Mouse (Mus musculus): ENCODE data around the gene Hist1h4d.

Hist1h4d gene

DNA sequence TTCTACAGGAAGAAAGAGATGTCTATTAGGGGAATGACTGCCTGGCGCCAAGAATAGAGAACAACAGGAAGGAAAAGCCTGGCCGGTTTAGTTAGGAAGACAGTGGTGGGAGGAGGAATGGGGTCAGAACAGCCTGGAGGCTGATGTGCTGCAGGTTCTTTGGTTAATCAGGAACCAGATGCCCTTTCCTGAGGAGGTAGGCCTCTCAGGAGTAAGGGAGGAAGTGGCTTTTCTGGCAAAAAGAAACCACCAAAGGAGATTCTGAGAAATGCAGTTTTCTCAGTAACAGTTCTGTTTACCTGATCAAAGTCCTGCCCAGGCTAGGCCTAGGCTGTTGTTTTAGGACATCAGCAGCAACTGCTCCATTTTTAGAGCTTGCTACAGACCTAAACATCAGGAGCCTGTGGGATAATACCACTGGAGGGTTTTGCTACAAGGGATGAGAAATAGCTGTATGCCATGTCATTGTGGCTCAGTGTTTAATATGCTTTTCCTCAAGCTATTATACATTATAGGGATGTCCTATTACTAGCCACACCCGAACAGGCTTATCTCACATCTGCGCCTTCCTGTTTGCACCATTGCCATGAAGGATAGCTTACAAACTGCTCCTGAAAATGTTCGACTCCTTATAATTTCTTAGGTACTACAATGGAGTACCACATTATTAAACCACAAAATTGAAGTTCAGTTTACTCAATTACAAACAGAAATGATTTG is 11.8 kb downstream of the Hist1h4d start:
- DNase-seq (ENCODE audit: low read depth, low spot score): peak; percentile 28

DNA sequence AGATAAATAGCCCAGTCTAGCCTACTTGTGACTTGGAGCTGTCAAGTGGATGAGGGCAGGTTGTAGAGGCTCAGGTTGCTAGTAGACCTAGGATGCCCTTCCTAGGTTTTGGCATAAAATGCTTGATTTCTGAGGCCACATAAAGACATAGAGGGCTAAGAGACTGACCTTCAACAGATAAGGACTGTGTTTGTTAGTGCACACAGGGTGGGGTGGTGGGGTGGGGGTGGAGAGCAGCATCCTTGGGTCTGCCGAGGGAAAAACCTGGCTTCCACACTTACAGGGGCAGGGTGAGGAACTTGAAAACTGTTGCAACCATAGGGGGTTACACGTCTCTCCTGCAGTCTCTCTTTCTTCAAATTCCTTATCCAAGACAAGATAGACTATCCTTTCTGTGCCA is 13.8 kb downstream of the Hist1h4d start:
- no peak for DNase-seq (ENCODE audit: low read depth, low spot score)

DNA sequence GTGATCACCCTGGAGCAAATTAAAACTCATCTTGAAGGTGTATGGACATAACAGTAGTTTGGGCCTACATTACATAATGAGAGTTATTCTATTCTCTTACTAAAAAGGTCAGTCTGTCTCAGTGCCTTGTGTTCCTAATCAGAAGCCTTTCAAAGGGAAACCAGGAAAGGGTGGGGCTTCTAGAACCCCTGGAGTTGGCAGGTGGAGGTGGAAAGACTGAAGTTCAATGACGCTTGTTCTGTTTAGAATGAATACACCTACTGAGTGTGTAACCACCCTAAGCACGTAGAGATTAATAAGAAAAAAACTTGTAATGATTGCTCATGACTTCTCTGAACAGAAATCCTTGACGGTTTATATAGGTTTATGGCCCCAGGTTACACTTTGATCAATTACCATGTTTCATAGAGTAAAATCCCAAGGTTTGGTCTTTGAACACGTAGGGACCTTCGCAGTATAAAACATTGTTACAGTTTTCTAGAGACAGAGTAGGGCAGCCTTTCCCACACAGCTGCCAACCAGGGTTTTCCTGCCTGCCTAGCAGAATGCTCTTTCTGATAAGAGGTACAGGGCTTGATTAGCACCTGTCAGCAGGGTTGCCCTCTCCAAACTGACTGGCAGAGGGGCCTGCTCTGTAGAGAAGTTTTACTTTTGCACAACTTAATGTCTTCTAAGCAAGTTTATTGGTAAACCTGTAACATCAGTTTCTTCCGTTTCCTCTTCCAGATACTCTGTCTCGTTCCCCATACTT is 14.4 kb downstream of the Hist1h4d start:
- DNase-seq (ENCODE audit: low read depth, low spot score): no peak

DNA sequence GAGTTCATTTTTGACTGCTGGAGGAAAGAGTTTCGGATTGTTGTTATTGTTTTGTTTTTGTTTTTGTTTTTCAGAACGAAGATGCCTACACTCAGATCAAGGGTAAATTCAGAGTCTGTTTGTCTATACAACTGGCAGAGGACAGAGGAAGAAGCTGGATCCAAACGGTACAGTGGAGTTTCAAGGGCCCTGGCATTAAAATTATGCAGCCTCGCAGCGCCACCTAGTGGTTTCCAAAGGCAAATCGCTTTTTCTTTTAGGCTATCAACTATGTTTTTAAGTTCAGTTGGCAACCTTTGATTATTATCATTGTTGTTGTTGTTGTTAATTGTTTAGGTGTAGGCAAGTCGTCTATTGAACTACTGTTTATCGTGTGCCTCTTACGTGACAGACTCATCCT is 16.6 kb downstream of the Hist1h4d start:
- DNase-seq (ENCODE audit: low read depth, low spot score): peak; percentile 83

DNA sequence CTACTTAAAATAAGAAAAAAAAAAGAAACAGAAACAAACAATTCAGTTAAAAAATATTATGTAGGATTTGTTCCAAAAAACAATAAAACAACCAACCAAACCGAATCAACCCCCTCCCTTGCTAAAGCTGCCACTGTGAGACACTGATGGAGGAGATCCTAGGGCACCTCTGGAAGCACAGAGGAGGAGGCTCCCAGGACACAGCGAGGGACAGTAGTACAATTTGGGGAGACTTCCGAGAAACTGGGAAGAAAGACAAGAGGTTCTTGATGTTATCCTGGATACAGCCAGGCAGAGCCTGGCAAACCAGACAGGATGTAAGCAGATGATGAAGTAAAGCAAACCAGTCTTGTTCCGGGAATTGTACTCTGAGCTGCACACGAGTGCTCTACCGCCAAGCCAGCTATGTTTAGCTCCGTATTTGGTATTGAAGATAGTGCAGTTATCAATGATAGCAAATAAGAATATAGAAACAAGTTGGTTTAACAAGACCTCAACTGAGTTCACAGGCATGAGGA is 21.8 kb downstream of the Hist1h4d start:
- DNase-seq (ENCODE audit: low read depth, low spot score): no peak

DNA sequence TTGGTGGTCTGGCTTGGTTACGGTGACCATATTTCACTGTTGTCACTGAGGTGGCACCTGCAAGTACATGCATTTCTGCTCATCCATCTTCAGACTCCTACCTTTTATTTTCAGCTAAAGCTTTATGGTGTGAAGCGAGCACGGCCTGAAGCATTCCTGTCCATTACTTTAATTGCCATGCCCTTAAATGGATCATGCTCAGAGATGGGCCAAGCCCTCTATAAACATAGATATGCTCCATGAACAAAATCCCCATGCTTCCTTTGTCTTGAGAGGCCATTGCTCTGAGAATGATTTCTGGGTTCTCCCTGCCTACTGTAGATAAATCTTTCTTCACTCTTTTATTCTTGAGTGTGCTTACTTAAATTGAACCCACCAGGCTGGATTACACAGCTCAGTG is 23.1 kb downstream of the Hist1h4d start:
- DNase-seq (ENCODE audit: low read depth, low spot score): no peak

DNA sequence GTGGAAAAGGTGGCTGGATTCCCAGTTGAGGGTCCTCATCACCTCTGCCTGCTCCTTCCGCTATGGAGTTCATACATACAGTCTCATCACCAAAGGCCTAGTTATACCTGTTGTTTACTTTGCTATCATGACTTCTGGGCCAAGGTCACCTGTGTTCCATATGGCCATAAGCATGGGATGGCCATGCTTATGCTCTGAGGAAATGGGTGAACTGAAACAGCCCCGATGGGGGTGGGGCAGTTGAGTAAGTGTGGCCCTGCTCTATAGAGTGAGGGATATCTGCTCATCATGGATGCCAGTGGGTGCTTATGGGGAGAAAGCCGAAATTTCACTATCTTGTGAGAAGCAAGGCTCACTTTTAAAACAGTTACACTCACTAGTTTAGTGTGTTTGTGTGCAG is 23.7 kb downstream of the Hist1h4d start:
- no peak for DNase-seq (ENCODE audit: low read depth, low spot score)

DNA sequence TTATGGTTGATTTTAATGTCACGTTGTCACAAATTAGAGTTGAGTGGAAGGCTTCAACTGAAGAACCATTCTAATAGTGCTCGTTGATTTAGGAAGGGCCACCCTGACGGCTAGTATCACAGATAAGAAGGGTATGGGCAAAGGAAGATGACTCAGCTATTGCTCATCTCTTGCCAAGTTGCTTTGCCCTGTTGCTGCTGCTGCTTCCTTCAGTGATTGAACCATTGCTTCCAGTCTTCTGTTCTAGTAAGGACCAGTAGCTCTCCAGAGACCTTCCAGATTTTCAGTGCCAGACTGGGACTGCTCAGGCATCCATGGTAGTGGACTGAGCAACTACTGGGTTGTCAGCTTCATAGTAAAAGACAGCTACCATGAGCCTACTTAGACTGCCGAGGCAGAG is 27.8 kb downstream of the Hist1h4d start:
- DNase-seq (ENCODE audit: low read depth, low spot score): no peak

DNA sequence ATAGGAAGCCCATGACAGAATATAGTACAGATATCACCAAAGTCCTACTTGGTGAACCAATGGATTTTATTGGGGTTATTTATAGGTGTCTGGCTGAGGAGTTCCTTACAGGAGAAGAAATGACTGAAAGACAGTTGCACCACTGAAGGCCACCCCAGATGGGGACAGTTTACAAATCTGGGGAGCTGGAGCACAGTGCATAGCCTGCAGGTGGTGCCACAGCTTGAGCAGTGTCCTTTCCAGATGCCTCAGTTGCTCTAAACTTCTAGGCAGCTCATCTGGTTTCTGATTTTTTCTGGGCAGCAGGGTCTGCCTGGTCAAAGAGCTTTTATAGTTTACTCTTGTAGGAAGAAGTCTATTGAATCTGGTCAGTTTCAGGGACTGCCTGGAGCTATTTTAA is 28.4 kb downstream of the Hist1h4d start:
- no peak for DNase-seq (ENCODE audit: low read depth, low spot score)

DNA sequence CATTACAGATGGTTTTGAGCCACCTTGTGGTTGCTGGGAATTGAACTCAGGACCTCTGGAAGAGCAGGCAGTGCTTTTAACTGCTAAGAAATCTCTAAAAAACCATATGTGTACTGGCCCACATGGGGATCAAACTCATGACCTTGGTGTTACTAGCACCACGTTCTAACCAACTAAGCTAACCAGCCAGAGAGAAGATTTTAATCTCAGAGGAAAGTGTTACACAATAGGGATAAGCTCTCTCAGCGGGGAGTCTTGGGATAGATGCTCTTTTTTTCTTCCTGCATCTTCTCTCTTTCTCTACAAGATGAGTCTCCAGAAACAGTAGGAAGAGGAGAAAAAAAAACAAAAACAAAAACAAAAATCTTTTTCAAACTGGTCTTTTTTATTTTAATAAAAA is 29.0 kb downstream of the Hist1h4d start:
- no peak for DNase-seq (ENCODE audit: low read depth, low spot score)

DNA sequence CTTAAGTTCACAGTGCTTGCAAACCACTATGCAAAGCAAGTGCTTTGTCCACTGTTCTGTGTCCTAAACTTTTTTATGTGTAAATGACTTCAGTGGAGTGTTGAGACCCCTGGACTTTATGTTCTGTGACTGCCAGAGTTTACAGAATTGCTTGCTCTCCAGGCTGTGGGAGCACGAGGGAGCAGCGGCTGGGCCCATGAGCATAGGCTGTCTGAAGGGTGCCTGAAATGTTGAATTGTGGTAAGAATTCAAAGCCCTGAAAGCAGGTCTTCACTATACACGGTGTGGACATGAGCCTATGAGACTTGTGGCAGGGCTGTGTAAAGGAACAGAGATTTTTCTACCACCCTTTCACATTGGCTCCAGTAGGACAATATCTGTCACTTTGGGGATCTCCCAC is 30.2 kb downstream of the Hist1h4d start:
- no peak for DNase-seq (ENCODE audit: low read depth, low spot score)

DNA sequence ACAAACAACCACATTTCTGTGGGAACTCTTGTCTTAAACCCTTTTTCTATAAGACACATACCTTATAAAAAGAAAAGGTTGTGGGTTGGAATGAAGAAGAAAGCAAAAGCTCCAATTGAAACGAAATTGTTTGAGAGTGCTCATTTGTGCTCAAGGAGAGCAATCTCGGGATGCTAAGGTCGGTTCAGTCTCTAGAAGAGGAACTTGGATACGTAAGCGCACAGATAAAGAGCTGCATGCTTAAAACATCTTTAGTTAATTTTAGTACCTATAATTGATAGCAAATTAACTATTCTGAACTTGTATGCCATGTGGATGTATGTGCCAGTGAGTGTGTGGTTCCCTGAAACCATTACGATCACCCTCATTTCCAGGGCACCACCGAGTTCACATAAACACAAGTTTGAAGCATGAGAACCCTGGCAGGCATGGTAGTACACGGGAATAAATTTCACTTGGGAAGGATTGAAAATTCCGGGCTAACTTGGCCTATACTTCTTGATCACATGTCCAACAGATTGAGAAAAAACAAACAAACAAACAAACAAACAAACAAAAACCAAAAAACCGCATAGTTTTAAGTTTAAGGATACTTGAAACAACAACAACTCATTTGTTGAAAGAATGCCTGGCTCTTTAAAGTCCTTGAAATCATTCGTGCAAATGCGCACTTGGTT is 38.8 kb downstream of the Hist1h4d start:
- DNase-seq (ENCODE audit: low read depth, low spot score): no peak

DNA sequence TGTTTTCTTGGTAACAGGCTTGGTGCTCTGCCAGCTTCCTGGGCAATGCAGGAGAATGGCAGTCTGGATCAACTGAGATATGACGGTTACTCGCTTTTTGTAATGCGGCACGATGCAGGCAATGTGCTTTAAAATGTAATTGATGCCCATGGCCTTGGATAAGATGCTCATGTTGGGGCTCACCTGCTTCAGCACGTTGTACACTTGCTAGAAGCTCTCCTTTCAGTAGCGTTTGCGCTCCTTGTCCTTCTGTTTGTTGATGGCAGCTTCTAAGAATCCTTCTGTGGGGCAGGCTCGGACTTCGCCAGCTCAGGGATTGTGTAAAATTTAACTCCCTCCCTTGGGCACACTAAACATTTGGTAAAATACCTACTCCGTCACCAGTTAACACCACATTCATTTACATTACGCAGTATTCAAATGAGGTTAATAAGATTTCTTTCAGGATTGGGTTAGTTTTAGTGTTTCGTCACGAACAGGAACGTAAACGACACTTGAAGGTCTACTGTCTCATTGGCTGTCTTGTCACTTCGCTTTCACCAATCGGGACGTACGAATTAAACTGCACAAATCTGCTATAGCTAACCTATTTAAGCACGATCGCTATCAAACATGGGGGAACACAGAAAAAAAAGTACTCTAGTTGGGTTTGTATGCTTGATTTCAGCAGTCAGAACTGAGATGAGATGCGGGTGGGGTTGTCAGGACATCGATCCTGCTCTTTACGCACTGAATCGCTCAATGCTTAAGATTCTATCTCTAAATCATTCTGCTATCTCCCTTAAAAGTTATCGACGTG is 39.5 kb downstream of the Hist1h4d start, which contains the start of gene Hist1h2be:
Gene Hist1h2be, minus strand, starts transcription at position 392 of the 799 bp plus-strand sequence.
- DNase-seq (ENCODE audit: low read depth, low spot score): peak; percentile 94

DNA sequence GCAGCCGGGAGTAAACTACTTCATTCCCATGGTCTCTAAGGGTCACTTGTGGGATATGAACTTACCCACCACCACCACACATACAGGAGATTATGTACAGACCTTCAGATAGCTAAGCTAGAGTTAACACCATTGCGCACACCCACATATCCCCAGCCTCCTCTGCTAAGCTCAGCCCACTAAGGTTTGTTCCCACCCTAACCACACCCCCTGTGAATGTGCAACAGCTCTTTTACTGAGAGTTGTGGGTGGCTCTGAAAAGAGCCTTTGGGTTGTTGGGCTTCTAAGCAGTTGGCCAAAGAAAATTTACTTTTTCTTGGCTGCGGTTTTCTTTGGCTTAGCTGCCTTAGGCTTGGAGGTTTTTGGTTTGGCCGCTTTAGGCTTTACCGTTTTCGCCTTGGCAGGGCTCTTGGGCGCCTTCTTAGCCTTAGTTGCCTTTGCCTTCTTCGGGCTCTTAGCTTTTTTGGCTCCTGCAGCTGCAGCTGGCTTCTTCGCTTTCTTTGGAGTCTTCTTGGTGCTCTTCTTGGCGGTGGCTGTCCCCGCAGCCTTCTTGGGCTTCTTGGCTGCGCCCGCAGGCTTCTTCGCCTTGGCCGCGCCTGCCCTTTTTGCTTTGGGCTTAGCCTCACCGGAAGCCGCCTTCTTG is 40.3 kb downstream of the Hist1h4d start:
- peak; percentile 91 for DNase-seq (ENCODE audit: low read depth, low spot score)

DNA sequence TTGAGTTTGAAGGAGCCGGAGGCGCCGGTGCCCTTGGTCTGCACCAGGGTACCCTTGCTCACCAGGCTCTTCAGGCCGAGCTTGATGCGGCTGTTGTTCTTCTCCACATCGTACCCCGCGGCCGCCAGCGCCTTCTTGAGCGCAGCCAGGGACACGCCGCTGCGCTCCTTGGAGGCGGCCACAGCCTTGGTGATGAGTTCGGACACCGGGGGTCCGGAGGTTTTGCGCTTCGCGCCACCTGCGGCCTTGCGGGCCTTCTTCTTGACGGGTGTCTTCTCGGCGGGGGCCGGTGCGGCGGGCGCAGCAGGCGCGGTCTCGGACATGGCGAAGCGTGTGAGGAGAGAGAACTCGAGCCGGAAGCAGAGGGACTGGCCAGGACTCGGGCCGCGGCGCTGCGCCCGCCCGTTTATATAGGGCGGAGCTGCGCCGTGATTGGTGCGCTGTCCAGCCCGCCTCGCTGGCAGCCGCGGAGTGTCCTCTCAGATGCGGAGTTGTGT is 40.8 kb downstream of the Hist1h4d start, which contains the start of gene Hist1h1e:
Gene Hist1h1e, minus strand, starts transcription at position 384 of the 497 bp plus-strand sequence.
- peak; percentile 87 for DNase-seq (ENCODE audit: low read depth, low spot score)

DNA sequence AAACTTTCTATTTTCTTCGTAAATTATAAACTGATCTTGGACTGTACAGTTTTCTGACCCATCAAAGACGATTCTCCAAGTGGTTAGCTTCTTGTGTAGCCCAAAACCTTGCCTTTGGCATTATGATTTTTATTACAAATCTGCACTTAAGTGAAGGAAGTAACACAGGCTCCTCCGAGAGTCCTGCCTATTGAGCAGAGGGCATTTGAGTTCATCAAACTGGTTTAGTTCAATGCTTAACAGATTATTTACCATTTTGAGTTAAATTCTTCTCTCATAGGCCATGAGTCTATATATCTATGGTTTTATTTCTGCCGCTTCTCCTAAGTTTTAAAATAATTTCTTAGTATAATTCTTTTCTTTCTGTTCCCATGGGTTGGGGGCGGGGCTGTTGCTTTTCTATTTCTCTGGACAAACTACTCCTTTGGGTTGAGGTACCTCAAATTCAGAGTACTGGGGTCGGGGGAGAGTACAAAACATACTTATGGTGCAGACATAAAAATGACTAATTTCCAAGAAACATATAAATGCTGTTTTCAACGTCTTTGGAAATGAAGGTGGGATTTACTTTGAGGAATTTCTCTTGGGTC is 41.6 kb downstream of the Hist1h4d start:
- no peak for DNase-seq (ENCODE audit: low read depth, low spot score)

DNA sequence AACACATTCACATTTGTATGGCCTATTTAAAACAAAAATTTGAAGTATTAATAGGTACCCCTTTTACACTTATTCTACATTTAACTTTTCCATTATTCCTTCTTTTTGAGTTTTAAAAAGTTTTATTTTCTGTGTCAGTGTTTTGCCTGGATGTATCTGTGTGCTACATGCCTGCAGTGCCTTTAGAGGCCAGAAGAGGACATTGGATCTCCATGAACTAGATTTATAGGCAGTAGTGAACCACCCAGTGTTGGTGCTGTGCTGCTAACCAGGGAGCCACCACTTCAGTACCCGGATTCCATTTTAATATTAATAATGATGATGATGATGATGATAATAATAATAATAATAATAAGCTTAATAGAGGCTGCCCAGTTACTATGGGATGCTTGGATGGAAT is 49.3 kb downstream of the Hist1h4d start:
- no peak for DNase-seq (ENCODE audit: low read depth, low spot score)
